In the genomic region with DNA sequence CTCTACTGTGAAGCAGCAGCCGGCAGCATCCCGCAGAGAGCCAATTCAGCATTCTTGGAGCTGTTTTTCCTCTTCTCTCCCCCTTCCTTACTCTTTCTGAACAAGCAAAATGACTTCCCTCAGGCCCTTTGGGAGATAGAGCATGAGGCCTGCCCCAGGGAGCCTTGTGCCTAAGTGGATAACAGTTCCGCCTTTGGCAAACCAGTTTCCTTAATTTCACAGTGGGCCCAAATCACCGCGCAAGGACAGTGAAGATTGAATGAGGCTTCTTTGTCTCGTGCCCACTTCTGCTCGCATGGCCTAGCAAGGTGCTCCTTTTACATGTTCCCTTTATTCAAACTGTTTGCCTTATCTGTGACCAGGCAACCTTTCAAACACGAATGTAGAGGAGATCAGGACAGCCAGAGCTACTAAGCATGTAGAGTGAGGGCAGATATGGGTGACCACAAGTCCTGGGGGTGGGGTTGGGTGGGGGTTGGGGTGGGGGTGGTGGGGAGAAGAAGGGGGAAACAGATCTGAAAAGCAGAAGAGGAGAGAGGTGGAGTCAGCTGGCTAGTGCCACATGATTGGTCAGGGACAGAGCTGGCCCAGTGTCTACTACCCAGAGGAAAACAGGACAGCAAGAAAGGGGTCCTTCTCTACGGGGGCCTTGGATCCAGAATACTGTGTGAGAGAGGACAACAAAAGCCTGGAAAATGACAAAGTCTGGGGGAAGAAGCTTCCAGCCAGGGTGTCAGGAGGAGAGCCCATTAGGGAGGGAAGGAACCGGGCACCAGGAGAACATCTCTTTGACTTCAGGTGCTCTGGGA, we compare ENCODE assay signal across 8 mouse cellular contexts.
DNase-seq lines count a peak whose midpoint lies in the region; ATAC-seq and TF ChIP-seq lines count a peak whose summit lies in the region.

No protein-coding gene starts in this region.

- DNase-seq in gastrocnemius, adult 2 months = no peak
- DNase-seq in gastrocnemius, postnatal 4 days (ENCODE audit: low spot score in 2 of 2) = no peak
- no peak for DNase-seq in hindbrain, postnatal 0 days (ENCODE audit: low spot score)
- DNase-seq in thymus, postnatal 4 days = no peak
- DNase-seq in ovary, postnatal 36 days (ENCODE audit: low spot score) = no peak
- DNase-seq in MN1 (ENCODE audit: low spot score) = no peak

- H3K4me3 ChIP-seq in gastrocnemius, adult 2 months = peak overlapping the region; percentile 68
- peak overlapping the region; percentile 31; the same call in 1 of the 2 replicates for H3K4me3 ChIP-seq in cortical plate, adult 2 months (ENCODE audit: insufficient read depth, low read length)
- peak overlapping the region; percentile 36 for H3K4me3 ChIP-seq in hindbrain, postnatal 0 days (ENCODE audit: low read length)
- H3K4me3 ChIP-seq in midbrain, embryonic 13.5 days (replicated peaks) = peak overlapping the region; percentile 40

- no peaks in the 10 kb centered on the region for H3K27me3 ChIP-seq in hindbrain, postnatal 0 days (ENCODE audit: insufficient read depth, low read length)
- peaks cover 8% of the 10 kb centered on the region; the same call in 1 of the 2 replicates for H3K27me3 ChIP-seq in midbrain, embryonic 13.5 days

- H3K9me3 ChIP-seq in hindbrain, postnatal 0 days (ENCODE audit: low read length) = no peaks in the 10 kb centered on the region
- H3K9me3 ChIP-seq in midbrain, embryonic 13.5 days = no peaks in the 10 kb centered on the region

- no peaks in the 10 kb centered on the region for H3K36me3 ChIP-seq in hindbrain, postnatal 0 days (ENCODE audit: insufficient read depth, low read length)
- H3K36me3 ChIP-seq in midbrain, embryonic 13.5 days = no peaks in the 10 kb centered on the region

- peak; percentile 38 for ATAC-seq in hindbrain, postnatal 0 days
- peak; percentile 61 for ATAC-seq in midbrain, embryonic 13.5 days

- intact Hi-C loops in gastrocnemius, adult 2 months (cut with DNase I) = no loop called here

- TF ChIP-seq CTCF in gastrocnemius, adult 2 months (IDR thresholded peaks at IDR 0.05) = no peak
- TF ChIP-seq CTCF in cortical plate, adult 2 months (IDR thresholded peaks at IDR 0.05; ENCODE audit: extremely low read depth, insufficient read depth, low read length) = no peak
- no peak for TF ChIP-seq CTCF in hindbrain, postnatal 0 days (IDR thresholded peaks at IDR 0.05; ENCODE audit: low read depth)

- H3K27ac ChIP-seq in gastrocnemius, adult 2 months = peak overlapping the region; percentile 79
- no peak overlapping the region for H3K27ac ChIP-seq in cortical plate, adult 2 months (ENCODE audit: insufficient read depth, low read length)
- H3K27ac ChIP-seq in hindbrain, postnatal 0 days = peak overlapping the region; percentile 74
- H3K27ac ChIP-seq in midbrain, embryonic 13.5 days = peak overlapping the region; percentile 80

- H3K4me2 ChIP-seq in hindbrain, postnatal 0 days (ENCODE audit: low read depth, low read length) = peak overlapping the region; percentile 54
- peak overlapping the region; percentile 58 for H3K4me2 ChIP-seq in midbrain, embryonic 13.5 days (replicated peaks)

- 8% methylated on average over 10 of the region's 10 CpGs for WGBS in hindbrain, postnatal 0 days
- 11% methylated on average over 10 of the region's 10 CpGs for WGBS in midbrain, embryonic 13.5 days

- H3K4me1 ChIP-seq in cortical plate, adult 2 months (ENCODE audit: control insufficient read depth, insufficient read depth, low read length) = peaks cover 1% of the 10 kb centered on the region; the same call in 1 of the 2 replicates
- H3K4me1 ChIP-seq in hindbrain, postnatal 0 days (ENCODE audit: insufficient read depth, low read length) = no peaks in the 10 kb centered on the region
- peaks cover 16% of the 10 kb centered on the region for H3K4me1 ChIP-seq in midbrain, embryonic 13.5 days (replicated peaks)

- no peak for TF ChIP-seq POLR2A in cortical plate, adult 2 months (IDR thresholded peaks at IDR 0.05; ENCODE audit: extremely low read depth, insufficient read depth, low read length)

- peak overlapping the region; percentile 51 for H3K9ac ChIP-seq in hindbrain, postnatal 0 days (replicated peaks; ENCODE audit: low read length)
- peak overlapping the region; percentile 62 for H3K9ac ChIP-seq in midbrain, embryonic 13.5 days (replicated peaks)
